Mouse (Mus musculus): ENCODE results near the gene Wipf3.

DNA sequence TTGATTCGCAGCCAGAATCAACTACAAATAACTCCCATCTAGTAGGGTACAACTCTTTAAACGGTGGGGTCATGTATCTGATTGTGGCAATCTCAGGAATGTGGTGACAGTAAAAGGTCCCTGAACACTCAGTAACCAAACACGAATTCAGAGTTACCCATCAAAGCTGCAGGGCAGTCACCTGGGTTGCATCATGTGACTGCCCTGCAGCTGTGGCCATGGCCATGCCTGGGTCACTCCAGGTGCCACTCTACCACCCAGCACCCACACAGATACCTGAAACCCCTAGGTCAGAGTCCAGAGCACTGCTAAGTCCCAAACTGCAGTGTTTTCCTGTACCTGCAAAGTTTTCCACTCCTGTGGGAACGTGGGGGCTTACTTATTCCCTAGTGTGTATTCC is 9.1 kb downstream of the Wipf3 start:
- TF ChIP-seq CTCF (IDR thresholded peaks at IDR 0.05; ENCODE audit: borderline replicate concordance, extremely low read depth, insufficient read depth, insufficient read length) (no peak), POLR2A (IDR thresholded peaks at IDR 0.05; ENCODE audit: borderline replicate concordance, extremely low read depth, insufficient read depth, insufficient read length, poor library complexity, severe bottlenecking) (no peak)

Data from brain, embryonic 14.5 days (tissue).